Mouse (Mus musculus): Measurements from ENCODE around the gene Cbx4. TPM values are rescaled to one million over a fixed set of nuclear protein-coding genes. Genes with fewer than 3 reads are reported as not detected.

The Cbx4 gene
- polyA plus RNA-seq, 1 experiment from 2014 or later = 2.4 TPM

DNA sequence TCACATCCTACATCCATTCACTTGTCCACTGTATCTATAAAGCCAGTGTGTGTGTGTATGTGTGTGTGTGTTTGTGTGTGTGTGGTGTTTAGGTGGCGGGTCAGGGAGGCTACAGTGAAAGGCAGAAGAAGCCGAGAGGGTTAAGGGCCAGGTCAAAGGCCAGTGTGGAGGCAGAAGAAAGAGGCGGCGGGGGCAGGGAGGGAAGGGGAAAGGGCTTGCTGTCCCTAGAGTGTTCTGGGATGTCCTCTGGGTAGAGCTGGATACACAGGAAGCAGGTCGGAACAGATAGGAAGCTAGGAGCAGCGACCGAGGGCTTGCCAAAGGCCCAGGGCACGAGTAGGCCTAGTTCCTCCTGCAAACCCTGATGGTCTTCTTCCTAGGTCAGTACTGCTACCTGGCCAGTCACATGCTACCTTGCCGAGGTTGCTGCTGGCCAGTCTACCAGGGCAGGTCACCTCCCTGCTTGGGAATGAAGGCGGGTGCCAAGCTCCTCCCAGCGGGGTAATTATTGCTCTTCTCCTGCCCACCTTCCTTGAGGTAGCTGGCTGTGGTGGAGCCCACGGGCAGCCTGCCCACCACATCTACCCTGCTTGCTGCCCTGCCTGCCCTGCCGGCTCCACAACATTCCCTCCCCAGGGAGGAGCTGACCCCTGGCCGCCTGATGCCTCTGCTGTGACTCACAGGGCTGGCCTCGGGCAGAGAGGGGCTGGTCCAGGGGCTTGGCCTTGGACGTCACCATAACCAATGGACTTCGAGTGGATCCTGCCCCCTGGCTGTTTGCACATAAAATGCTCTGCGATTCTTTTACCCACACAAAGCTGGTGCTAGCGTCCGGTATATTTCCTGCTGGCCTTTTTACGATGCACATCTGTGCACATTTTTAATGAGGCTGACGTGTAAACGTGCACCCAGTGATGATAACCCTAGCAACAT is 40.2 kb upstream of the Cbx4 start:
- Histone ChIP-seq H3K36me3 (no peaks in the 10 kb centered on the region), H3K4me2 (peak overlapping the region; percentile 29; the same call in 1 of the 2 replicates), H3K4me1 (replicated peaks) (peaks cover 38% of the 10 kb centered on the region), H3K9me3 (replicated peaks) (no peaks in the 10 kb centered on the region), H3K27ac (peak overlapping the region; percentile 37; the same call in 1 of the 2 replicates), H3K9ac (no peak overlapping the region), H3K4me3 (replicated peaks) (no peak overlapping the region), H3K27me3 (peaks cover 39% of the 10 kb centered on the region)
- 26% methylated on average over 23 of the region's 23 CpGs for WGBS (ENCODE audit: insufficient replicate concordance)
- DNase-seq (peak; percentile 22), ATAC-seq (ENCODE audit: low read depth) (peak; percentile 74)

DNA sequence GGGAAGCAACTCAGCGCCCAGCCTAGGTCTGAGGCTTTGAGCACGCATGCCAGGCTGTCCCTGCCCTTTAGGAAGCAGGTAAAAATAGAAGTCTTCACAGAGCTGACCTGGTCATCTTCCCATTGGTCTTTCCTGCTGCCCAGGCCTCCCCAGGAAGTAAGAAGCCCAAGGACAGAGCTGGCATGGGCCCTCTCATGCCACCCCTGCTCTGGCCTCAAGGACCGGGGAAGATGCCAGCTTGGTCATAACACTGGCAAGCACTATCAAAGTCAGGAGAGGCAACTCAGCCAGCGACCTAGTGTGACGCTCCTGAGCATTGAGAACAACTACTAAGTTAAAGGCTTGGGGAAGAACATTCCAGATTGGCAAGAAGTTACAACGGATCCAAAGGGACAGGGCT is 38.5 kb upstream of the Cbx4 start:
- Histone ChIP-seq H3K4me2 (no peak overlapping the region), H3K4me1 (replicated peaks) (peaks cover 38% of the 10 kb centered on the region), H3K36me3 (no peaks in the 10 kb centered on the region), H3K4me3 (replicated peaks) (no peak overlapping the region), H3K27me3 (peaks cover 29% of the 10 kb centered on the region), H3K9me3 (replicated peaks) (no peaks in the 10 kb centered on the region), H3K9ac (no peak overlapping the region), H3K27ac (no peak overlapping the region)
- ATAC-seq (ENCODE audit: low read depth) = no peak
- DNase-seq = no peak
- WGBS (ENCODE audit: insufficient replicate concordance) = 58% methylated on average over 6 of the region's 6 CpGs

DNA sequence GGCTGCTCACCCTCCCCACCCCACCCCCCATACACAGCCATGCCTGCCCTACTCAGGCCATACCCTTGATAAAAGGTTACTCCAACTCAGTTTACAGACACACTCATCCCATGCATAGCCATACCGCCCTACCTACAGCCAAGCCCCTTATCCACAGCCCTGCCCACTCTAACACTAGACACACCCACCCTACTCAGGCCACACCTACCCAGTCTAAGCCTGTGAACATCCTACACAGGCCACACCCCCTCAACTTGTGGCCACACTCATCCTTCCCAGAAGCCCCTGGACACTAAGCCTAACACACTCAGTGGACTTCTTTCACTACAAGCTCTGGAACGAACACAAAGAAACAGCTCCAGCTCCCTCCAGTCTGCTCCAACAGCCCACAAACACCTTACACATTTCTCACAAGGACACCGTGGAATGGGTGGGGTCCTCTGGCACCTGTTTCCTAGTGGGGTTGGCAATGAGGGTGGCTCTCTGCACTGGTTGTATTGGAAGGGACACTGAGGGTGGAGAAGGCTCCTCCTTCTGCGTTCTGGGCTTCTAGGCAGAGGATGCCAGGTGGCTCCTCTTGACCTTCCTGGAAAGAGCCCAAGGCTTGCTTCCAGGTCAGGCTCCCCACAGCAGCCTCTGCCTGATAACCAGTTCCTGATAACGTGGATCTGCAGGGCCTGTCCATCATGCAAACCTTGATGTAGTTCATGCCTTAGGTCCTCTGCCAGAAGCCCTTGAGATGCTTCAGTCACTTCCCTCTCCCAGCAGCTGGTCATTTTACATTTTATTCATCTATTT is 37.7 kb upstream of the Cbx4 start:
- 44% methylated on average over 5 of the region's 5 CpGs for WGBS (ENCODE audit: insufficient replicate concordance)
- Histone ChIP-seq H3K27me3 (peaks cover 26% of the 10 kb centered on the region), H3K9me3 (replicated peaks) (no peaks in the 10 kb centered on the region), H3K9ac (no peak overlapping the region), H3K27ac (no peak overlapping the region), H3K4me1 (replicated peaks) (peaks cover 35% of the 10 kb centered on the region), H3K36me3 (no peaks in the 10 kb centered on the region), H3K4me2 (no peak overlapping the region), H3K4me3 (replicated peaks) (no peak overlapping the region)
- DNase-seq = no peak
- ATAC-seq (ENCODE audit: low read depth) = peak; percentile 45; the same call in 1 of the 2 replicates

DNA sequence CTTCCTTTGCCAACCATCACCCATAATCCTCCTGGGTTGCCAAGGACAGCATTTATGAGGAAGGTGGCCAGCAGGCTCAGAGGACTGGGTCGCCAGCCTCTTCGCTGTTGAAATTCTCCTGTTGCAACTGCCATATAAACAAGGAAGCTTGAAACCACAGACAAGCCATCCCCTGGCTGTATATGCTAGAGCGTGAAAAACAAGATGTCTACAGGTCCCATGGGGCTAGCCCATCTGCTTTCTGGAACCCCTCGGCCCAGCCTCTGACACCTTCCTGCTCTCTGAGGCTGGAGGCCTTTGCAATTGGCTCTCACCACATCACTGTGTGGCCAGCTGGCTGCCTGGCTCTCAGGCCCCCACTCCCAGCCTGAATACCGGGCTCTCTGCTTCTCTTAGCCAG is 36.4 kb upstream of the Cbx4 start:
- Histone ChIP-seq H3K9ac (no peak overlapping the region), H3K4me3 (replicated peaks) (no peak overlapping the region), H3K4me2 (no peak overlapping the region), H3K4me1 (replicated peaks) (peaks cover 23% of the 10 kb centered on the region), H3K36me3 (no peaks in the 10 kb centered on the region), H3K27me3 (peaks cover 18% of the 10 kb centered on the region), H3K27ac (no peak overlapping the region), H3K9me3 (replicated peaks) (no peaks in the 10 kb centered on the region)
- DNase-seq (no peak), ATAC-seq (ENCODE audit: low read depth) (no peak)
- WGBS (ENCODE audit: insufficient replicate concordance) = 60% methylated on average over 5 of the region's 5 CpGs

DNA sequence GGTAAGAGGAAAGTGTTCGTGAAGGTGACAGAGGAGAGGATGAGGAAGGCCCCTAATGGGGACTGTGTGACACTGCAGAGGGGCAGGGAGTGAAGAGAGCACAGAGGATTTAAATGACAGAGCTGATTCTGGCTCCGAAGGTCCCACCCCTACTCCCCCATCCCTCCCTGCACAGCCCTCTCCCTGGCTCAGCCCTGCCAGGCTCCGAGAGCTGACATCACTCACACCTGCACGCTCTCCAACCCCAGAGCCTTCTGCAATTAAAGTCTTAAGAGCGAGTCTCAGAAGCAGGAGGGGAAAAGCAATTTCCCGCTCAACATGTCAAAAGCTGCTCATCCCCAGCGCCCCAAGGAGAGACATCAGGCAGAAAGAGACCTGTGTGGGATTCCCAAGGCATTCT is 32.9 kb upstream of the Cbx4 start:
- ATAC-seq (ENCODE audit: low read depth) = no peak
- no peak overlapping the region for H3K4me3 ChIP-seq (replicated peaks)
- H3K9me3 ChIP-seq (replicated peaks) = no peaks in the 10 kb centered on the region
- H3K36me3 ChIP-seq = no peaks in the 10 kb centered on the region
- WGBS (ENCODE audit: insufficient replicate concordance) = 42% methylated on average over 7 of the region's 7 CpGs
- no peak overlapping the region for H3K9ac ChIP-seq
- peaks cover 20% of the 10 kb centered on the region for H3K27me3 ChIP-seq
- no peak overlapping the region for H3K4me2 ChIP-seq
- H3K4me1 ChIP-seq (replicated peaks) = 0 out of 2 replicates have a peak, but pooled peaks cover 4% of the 10 kb centered on the region
- no peak for DNase-seq
- H3K27ac ChIP-seq = no peak overlapping the region

DNA sequence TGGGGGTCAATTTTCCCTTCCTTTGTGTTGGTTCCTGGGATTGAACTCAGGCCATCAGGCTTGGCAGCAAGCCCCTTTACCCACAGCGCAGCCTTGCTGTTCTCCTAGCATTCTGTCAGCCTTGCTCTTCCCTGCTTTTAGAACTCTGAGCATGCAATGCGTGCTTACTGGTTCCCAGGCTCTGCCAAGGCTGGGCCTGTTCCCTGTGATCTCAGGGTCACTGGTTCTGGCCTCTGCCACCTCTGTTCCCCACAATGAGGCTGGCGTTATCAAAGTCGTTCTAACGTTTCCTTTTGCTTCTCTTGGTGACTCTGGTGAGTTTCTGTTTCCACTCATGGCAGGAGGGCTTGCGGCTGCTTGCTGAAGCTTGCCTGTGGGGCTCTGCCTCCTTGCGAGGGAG is 31.9 kb upstream of the Cbx4 start:
- Histone ChIP-seq H3K4me1 (replicated peaks) (no peaks in the 10 kb centered on the region), H3K27ac (no peak overlapping the region), H3K27me3 (peaks cover 26% of the 10 kb centered on the region), H3K9me3 (replicated peaks) (no peaks in the 10 kb centered on the region), H3K4me3 (replicated peaks) (no peak overlapping the region), H3K4me2 (no peak overlapping the region), H3K36me3 (no peaks in the 10 kb centered on the region), H3K9ac (no peak overlapping the region)
- ATAC-seq (ENCODE audit: low read depth) (no peak), DNase-seq (no peak)
- WGBS (ENCODE audit: insufficient replicate concordance) = 53% methylated on average over 7 of the region's 7 CpGs

DNA sequence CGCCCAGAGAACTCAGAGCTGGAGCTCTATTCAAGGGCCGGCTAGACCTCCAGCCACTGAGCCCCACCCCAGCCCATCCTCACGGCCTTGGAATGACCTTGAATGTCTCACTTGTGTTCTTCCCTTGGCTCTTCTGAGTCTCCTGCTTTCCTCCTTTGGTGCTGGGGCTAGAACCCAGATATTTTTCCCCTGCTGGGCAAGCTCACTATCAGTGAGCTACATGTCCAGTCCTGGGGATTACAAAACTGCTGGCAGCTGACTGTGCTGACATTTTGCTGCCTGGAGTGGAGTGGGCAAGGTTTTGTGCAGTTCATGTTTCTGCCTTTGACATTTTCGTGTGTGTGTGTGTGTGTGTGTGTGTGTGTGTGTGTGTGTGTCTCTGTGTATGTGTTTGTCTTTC is 31.0 kb upstream of the Cbx4 start:
- H3K9ac ChIP-seq = no peak overlapping the region
- no peak overlapping the region for H3K4me3 ChIP-seq (replicated peaks)
- WGBS (ENCODE audit: insufficient replicate concordance) = 48% methylated on average over 4 of the region's 4 CpGs
- H3K36me3 ChIP-seq = no peaks in the 10 kb centered on the region
- H3K4me2 ChIP-seq = no peak overlapping the region
- ATAC-seq (ENCODE audit: low read depth) (no peak), DNase-seq (no peak)
- no peaks in the 10 kb centered on the region for H3K4me1 ChIP-seq (replicated peaks)
- H3K27me3 ChIP-seq = peaks cover 26% of the 10 kb centered on the region
- no peaks in the 10 kb centered on the region for H3K9me3 ChIP-seq (replicated peaks)
- H3K27ac ChIP-seq = no peak overlapping the region

DNA sequence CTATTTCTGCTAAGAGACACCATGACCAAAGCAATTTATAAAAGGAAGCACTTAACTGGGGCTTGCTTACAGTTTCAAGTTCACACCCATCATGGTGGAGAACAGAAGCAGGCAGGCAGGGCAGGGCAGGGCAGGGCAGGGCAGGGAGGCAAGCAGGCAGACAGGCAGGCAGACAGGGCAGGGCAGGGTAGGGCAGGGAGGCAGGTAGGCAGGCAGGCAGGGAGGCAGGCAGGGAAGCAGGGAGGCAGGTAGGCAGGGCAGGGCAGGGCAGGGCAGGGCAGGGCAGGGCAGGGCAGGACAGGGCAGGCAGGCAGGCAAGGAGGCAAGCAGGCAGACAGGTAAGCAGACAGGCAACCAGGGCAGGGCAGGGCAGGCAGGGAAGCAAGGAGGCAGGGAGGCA is 26.7 kb upstream of the Cbx4 start:
- Histone ChIP-seq H3K4me3 (replicated peaks) (no peak overlapping the region), H3K27ac (no peak overlapping the region), H3K27me3 (peaks cover 24% of the 10 kb centered on the region), H3K9me3 (replicated peaks) (no peaks in the 10 kb centered on the region), H3K36me3 (no peaks in the 10 kb centered on the region), H3K9ac (no peak overlapping the region), H3K4me2 (no peak overlapping the region), H3K4me1 (replicated peaks) (no peaks in the 10 kb centered on the region; the same call in 1 of the 2 replicates)
- ATAC-seq (ENCODE audit: low read depth) (no peak), DNase-seq (no peak)

DNA sequence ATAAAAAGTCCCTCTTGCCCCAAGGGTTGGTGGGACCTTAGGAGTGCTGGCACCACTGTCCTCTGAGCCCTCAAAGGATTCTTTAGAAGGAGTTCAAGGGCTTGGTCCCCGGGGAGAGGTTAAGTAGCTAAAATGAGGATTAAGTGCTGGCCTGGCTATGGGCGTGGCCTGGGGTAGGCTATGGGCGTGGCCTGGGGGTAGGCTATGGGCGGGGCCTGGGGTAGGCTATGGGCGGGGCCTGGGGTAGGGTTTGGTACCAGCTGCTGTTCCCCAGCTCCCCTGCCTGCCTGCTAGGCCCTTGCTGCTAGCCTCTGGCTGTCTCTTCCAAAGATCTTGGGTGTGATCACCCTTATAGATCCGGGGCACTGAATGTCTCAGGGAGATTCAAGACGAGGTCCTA is 25.3 kb upstream of the Cbx4 start:
- H3K9ac ChIP-seq = no peak overlapping the region
- H3K27me3 ChIP-seq = peaks cover 30% of the 10 kb centered on the region
- no peaks in the 10 kb centered on the region for H3K9me3 ChIP-seq (replicated peaks)
- ATAC-seq (ENCODE audit: low read depth) (0 out of 2 replicates have a peak, but pooled peaks have one; percentile 22), DNase-seq (no peak)
- H3K4me2 ChIP-seq = no peak overlapping the region
- H3K4me1 ChIP-seq (replicated peaks) = no peaks in the 10 kb centered on the region; the same call in 1 of the 2 replicates
- H3K4me3 ChIP-seq (replicated peaks) = no peak overlapping the region
- H3K36me3 ChIP-seq = no peaks in the 10 kb centered on the region
- no peak overlapping the region for H3K27ac ChIP-seq
- WGBS (ENCODE audit: insufficient replicate concordance) = 14% methylated on average over 7 of the region's 7 CpGs

DNA sequence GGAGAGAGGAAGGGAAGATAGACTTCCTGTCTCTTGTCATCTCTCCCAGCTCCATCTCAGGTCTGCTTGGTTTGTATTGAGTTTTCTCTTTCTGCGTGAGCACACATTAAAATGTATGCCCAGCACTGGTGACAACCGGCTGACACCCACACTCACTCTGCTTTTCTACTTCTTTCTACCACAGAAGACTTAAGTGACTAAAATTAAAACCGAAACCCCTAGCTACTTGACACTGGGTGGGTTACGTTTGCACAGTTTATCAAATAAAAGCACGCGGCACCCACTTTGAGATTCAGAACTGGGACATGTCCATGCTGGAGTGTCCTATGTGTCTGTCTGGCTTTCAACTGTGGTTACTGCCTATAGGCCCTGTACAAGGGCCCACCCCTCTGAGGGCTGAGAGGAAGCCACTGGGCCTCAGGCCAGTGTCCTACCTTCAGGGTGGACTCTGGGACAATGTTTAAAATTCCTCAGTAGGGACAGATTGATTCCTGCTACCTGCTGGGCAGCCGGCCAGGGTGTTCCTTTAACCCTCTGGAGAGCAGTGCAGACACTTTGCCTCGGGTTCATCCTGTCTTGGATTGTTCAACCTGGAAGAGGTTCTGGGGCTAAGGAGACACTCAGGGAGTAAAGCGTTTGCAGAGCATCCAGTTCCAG is 23.5 kb upstream of the Cbx4 start:
- H3K9me3 ChIP-seq (replicated peaks) = no peaks in the 10 kb centered on the region
- peaks cover 21% of the 10 kb centered on the region; the same call in 1 of the 2 replicates for H3K27me3 ChIP-seq
- H3K4me3 ChIP-seq (replicated peaks) = no peak overlapping the region
- H3K9ac ChIP-seq = no peak overlapping the region
- no peak overlapping the region for H3K27ac ChIP-seq
- DNase-seq (no peak), ATAC-seq (ENCODE audit: low read depth) (0 out of 2 replicates have a peak, but pooled peaks have one; percentile 34)
- no peak overlapping the region for H3K4me2 ChIP-seq
- 59% methylated on average over 9 of the region's 9 CpGs for WGBS (ENCODE audit: insufficient replicate concordance)
- peaks cover 5% of the 10 kb centered on the region; the same call in 1 of the 2 replicates for H3K4me1 ChIP-seq (replicated peaks)
- no peaks in the 10 kb centered on the region for H3K36me3 ChIP-seq

Data from liver, embryonic 13.5 days (tissue).